Mouse (Mus musculus) adrenal gland, postnatal 25 days (tissue): ENCODE measurements around the gene Serpina16. TPM values are rescaled to one million over a fixed set of nuclear protein-coding genes. Genes with fewer than 3 reads are reported as not detected.
"Not testable (repeated sequence)": the region's sequence is repeated elsewhere in the genome, so short reads cannot be mapped to it uniquely, and the experiment has no call there.

ENCODE experiments used
- DNase-seq: peaks from one replicate; pipeline ENCODE4 v3.0.0; 2021; ENCODE audit warnings: mixed read lengths
- long read RNA-seq: library from polyadenylated mRNA; stranded (forward); transcript quantifications from one replicate; pipeline ENCODE4 v2.0.0, GENCODE M21; 2021
- total RNA-seq: library from RNA; stranded (reverse); gene quantifications from 2 replicates; pipeline ENCODE4 v1.2.3, GENCODE M21; 2021

Gene Serpina16
- not detected in 2 replicates for total RNA-seq
- long read RNA-seq = 0 reads

DNA sequence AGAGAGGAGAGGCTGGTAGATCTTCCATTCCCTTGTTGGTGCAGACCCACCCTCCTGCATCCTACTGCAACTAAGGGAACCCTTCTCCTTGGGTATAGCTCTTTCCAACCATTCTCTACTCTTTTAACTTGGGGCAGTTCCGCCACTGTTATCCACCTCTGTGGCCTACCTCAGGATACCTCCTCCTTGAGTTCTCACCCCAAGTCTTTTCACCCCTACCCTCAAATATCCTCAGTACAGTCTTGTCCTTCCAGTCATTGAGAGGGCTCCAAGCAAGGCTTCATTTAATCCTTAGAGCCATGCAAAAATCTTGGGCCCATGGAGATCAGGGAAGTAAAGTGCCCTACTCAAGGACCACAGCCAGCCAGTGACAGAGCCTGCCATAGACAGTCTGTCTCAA lies at the start of gene Serpina16:
TSS of gene Serpina16 (minus strand) at position 101 of the 400 bp plus-strand sequence.
- no peak for DNase-seq

DNA sequence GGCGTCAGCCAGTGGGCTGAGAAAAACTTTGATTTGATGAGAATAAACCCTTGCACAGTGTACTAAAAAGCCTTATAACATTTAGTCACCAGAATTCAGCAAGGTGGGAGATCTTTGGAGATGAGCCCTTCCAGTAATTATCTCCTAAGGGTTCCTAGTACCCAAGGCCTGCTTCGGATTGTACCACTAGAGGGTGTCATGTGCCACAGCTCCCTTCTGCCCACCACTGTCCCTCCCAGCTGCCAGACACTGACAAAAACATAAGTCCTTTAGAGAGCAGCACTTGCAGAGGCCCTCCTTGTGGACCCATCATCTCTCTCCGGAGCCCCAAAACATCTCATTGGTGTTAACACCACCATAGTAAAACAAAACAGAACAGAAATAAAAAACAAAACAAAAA lies 35.6 kb upstream of the Serpina16 start:
- DNase-seq = peak; percentile 46

DNA sequence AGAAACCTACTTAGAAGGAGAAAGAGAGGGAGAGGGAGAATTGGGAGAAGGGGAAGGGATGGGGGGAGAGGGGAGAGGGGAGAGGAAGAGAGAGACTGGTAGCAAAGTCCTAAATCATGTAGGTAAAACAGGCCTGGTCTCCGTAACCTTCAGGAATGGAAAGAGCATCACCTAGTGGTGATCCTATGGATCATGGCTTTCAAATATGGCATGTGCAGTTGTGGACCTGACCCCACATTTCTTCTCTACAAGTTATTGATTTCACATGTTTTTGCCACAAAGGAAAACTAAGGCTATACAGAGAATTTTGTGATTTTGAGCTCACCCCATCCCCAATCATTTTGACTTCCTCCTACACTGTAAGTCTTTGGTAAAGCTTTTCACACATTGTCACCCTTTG lies 34.5 kb upstream of the Serpina16 start:
- DNase-seq = no peak

DNA sequence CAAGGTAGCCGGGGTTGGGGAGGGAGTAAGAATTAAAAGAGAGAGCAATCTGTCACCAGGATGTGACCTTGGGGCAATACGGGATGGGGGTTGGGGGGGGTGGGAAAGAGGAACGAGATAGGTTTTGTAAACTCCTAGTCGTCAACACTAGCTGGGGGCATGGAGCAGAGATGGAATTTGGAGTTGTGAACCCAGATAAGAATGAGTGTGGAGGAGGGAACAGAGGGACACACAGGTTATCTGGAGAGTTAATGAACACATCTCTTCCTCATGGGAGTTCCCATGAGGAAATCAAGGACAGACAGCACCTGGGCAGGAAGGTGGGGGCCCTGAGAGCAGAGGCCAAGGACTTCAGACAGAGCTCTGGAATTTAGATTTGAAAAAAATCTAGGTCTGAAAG lies 30.2 kb upstream of the Serpina16 start:
- DNase-seq = no peak

DNA sequence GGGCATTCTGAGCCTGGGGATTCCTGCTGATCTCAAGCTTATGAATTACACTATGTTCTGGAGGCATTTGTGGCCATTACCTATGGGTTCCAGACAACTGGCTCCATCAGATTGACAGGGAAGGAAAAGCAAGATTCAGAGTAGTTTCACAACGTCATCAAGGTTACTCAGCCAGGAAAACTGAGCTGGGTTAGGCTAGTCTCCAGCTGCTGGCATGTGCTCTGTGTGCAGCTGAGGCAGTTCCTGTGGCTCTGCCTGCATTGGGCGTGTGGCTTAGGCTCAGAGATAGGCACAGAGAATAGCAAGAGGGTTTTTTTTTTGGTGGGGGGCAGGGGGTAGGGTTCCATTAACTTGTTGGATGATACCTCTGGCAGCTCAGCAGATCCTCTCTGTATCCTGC lies 29.6 kb upstream of the Serpina16 start:
- DNase-seq = peak; percentile 15

DNA sequence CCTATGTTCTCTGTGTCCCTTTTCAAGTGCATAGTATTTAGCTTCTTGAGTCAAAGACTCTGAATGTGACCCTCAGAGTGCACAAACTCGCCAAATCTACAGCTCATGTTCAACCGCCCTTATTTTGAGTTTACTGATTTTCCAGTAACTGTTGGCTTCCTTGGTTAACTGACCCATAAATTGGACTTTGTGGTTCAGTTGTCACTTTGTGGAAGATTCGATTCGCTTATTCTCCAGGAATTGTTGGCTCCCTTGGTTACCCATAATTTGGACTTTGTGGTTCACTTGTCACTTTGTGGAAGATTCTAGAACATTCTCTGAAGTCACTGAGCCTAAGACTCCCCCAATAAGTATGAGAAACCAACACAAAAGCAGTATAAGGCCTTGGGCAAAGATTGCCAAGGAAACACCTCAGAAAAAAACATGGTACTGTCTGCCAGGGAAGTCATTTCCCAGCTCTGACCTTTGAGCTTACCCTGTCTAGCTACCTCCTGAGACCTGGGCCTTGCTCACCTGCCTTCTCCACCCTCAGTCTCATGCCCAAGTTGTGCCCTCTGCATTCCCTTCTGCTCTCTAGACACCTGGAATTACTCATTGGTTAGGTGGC lies 24.3 kb upstream of the Serpina16 start:
- DNase-seq = no peak

DNA sequence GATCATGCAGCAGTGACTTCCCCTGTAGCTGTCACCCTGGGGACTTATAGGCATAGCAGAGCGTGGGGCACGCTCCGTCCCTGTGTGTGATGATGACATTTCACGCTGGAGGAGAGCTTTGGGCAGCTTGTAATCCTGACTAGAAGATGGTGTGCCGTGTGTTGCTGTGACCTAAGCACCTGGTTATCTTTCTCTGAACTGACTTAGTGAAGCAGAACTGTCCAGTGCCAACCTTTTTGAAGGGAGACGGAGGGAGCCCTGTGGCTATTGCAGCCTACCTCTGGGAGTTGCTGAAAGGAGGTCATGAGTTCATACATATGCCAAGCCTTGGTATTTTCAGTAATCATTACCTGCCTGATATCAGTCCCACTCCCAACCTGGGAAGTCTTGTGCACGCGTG lies 19.5 kb upstream of the Serpina16 start, which contains the start of gene Serpina1f:
TSS of gene Serpina1f (minus strand) at position 101 of the 400 bp plus-strand sequence.
- DNase-seq = no peak

DNA sequence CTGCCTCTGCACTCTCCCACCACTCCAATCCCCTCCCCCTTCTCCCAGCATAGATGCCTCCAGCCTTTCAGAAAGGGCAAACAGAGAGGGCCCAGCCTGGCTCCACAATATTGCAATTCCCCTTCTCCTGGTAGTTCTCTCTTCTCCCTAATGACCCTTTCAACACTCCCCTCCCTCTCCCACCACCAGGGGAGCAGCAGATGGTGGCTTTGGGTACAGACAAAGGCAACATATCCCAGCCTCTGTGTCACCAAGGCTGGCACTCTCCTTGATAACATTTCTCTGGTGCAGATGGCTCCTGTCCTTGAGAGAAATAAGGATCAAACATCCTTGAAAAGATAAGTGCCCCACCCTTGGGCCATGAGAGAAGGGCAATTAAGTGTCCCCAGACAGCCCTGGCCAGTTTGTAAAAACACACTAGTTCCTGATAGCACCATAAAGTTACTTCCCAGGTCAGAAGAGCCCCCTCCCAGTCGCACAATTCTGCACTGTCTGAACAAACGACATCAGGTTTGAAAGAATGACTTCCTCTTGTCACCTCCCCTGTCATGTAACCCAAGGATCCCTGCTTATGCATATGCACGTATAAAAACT lies 12.4 kb upstream of the Serpina16 start:
- DNase-seq = no peak

DNA sequence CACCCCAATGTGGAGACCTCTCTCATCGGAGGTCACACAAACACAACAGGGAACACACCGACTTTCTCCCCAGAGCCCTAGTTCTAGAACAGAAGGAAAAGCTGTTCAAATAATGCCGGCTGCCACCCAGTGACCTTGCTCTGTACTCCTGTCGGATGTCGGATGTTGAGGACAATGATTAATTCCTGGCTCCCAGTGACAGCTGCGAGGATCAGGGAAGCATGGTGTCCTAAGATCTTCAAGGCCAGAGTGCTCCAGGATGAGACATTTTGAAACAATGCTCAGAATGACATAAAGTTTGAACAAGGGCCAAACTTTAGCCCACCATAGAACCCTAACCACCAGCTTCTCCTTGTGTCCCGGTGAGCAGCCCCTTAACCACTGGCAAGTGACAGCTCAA lies 11.1 kb upstream of the Serpina16 start:
- DNase-seq = peak; percentile 31

DNA sequence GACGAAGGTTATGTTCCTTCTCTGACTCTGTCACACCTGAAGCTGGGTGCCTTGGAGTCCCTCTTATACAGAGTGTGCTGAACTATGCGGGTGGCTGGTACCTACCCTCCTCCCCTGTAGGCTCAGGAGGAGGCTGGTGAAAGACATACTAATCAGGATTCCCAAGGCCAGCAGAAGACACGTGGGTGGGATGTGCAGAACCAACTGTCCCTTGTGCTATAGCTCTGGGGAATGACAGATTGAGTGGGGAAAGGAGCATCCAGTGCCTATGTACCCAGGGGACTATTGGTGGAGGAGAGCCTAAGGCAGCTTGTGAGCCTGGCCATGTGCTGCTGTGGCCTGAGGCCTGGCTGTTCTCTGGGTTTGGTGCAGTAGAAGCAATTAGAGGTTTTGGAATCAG lies 10.1 kb upstream of the Serpina16 start:
- DNase-seq = no peak

DNA sequence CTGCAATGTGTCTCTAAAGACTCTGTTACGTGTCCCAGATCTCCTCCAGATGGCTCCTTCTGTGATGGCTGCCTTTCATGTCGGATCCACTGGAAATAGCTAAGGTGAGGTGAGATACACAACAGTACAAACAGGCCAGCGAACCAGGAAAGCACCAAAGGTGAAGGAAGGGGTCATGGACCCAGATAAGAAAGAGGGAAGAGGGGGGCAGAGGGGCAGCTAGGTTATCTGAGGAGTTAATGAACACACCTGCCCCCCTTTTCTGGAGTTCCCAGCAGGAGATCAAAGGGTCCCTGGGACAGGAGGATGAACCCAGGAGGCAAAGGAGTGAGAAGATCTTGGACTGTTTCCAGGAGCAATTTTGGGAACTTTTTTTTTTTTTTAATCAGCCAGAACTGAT lies 9.4 kb upstream of the Serpina16 start:
- DNase-seq = no peak

DNA sequence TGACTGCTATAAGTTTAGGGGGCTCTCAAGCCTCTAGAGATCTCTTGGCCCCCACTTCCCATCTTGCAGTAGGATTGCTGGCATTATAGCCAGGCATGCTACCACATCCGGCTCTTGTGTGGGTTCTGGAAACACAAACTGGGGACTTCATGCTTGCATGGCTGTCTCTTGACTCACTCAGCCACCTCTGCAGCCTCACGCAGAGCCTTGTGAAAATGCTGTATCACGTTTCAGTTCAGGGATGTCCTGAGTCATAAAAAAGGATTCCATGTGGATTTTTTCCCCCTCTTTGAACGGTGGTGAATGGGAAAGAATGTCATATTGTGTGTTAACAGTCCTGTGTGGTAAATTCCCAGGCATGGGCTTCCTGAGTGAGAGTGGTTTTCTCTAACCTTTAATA lies 7.8 kb upstream of the Serpina16 start:
- no peak for DNase-seq

DNA sequence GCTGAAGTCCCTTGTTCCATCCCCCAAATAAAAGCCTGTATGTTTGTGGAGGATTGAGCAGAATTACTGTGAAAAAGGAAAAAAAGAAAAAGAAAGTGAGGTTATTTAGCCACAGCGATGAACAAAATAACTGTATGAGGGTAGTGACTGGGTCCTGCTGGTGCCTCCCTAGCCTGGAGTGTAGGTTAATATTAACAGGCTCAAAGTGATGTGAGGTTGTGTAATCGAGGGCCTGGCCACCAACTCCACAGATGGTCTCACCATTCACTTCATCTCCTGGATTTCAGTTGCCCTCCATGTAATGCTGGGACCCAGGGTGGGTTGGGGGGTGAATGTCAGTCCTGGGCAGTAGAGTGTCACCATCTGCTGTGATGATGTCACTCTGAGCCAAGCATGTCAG lies 5.8 kb upstream of the Serpina16 start:
- DNase-seq = no peak

DNA sequence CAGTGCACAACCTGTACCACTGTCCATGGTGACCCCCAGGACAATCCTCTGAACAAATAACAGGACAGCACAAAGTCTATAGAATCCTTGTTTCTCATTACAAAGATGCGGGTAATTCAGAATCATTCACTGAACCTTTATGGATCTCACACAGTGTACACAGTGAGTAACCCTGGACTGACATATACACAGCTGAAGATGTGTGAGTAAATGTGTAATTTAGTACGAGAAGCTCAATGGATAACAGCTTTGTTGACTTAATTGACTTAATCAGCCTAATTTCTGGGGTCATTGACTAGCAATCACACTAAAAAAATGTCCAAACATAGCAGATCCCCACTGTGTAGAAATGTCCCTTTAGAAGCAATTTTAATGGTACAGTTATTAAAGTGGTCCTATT lies 5.2 kb upstream of the Serpina16 start:
- no peak for DNase-seq

DNA sequence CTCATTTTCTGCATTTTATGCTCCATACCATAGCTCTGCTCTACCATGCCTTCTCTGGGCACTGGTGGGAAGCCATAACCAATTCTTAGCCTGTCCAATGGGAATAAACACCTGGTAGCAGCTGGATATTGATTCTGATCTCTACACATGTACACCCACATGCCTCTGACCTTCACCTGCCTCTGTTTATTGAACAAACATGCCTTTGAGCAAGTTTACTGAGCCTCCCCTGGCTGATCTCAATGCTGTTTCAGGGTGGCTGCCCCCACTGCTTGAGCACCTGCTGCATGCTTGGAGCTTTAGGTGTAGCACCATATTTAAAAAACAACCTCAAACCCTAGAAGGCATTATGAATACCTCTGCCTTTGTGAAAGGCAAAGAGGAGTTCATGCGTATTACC lies 3.9 kb upstream of the Serpina16 start:
- DNase-seq = not testable (repeated sequence)

DNA sequence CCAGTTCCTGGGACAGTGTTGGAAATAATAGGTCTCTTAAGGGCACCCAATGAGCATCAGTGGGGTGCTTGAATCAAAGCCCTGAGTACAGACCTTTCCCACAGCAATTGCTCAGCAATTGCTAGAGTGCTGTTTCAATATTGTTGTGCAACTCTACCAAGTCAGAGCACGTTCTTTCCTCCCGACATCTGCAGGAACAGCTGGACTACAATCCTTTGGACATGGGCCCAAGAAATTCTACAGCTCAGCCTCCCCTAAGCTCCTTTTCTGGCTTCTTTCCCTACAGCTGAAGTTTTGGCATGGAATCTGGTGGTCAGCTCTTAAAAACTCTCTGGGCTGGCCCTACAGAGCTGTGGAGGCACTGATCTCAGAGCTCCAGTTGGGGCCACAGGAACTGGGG lies 2.8 kb downstream of the Serpina16 start:
- DNase-seq = no peak

DNA sequence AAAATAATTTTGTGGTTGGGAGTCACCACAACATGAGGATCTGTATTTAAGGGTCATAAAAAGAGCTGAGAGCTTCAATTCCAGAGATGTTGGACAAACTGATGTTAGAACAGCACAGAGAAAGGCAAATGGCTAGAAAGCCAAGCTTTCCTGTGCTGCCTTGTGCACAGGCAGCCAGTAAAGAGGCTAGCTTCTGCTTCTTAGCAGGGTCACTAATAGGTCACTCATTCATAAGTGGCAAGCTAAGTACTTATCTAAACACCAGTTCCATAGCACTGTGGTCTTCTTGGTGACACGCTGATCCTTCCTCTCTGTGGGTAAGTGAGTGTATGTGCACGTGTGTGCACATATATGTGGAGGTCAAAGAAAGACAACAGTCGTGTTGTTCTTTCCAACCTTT lies 4.5 kb downstream of the Serpina16 start:
- no peak for DNase-seq

DNA sequence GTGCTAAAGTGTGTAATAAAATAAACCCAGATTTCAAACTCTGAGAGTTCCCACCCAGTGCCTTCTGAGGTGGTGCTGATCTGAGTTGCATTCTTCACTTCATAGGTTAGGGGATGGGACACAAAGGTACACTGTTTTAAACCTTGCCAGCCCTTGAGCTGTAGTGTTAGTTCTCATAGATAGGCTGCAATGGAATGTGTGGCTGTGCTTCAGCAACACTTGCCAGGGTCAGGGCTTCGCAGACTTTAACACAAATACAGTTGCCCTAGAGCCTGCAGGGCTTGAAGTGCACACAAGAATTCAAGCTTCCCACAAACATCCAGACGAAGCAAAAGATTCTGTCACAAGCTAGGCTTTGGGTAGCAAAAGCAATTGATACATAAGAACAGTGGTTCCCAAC lies 5.0 kb downstream of the Serpina16 start:
- no peak for DNase-seq

DNA sequence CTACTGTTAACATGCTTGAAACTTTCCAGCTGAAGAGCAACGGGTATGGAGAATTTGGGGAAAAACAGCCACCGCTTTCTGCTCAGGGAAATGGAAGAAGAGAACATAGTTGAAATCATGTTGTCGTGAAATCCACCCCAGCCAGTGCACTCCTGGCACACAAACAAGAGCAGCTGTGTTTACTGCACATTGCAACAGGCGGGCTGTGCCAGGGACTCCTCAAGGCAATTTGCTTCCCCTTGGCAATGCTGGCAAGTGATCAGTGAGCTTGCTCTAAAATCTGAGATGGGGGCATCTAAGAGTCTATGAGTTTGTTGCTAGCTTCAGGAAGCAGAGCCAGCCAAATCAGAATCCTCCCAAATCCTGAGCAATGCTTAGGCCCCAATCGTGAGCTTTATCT lies 5.6 kb downstream of the Serpina16 start:
- DNase-seq = no peak

DNA sequence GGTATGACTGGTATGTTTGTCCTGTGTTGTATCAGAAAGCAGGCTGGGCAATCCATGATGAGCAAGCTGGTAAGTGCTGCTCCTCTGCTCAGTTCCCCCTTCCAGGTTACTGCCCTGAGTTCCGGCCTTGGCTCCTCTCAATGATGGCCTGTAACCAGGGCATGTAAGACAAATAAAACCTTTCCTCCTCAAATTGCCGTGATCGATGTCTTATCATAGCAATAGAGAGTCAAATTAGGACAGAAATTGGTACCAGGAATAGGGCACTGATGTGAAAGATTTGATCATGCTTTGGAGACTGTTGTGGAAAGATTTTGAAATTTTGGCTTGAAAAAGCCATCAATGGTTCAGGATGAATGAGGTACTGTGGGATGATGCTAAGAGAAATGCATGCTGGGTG lies 10.7 kb downstream of the Serpina16 start:
- DNase-seq = no peak

DNA sequence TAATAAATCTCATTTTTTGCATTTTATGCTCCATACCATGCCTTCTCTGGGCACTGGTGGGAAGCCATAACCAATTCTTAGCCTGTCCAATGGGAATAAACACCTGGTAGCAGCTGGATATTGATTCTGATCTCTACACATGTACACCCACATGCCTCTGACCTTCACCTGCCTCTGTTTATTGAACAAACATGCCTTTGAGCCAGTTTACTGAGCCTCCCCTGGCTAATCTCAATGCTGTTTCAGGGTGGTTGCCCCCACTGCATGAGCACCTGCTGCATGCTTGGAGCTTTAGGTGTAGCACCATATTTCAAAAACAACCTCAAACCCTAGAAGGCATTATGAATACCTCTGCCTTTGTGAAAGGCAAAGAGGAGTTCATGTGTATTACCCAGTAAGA lies 13.9 kb downstream of the Serpina16 start:
- not testable (repeated sequence) for DNase-seq

DNA sequence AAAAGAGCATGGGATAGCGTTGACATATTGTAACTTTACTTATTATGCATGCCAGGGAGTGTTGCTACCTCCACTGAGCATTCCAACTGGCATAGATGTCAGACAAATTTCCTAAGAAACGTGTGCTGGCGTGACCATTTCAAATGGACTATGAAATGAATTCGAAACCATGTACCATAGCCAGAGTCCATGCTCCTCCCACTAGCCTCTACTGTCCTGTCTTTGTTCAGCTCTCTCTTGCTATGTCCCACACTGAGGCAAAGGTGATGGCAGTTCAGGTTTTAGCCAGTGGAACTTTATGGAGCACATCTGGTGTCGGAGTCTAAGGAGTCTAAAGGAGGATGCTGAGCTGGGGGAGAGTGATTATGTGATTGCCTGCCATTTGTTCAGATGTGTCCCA lies 15.9 kb downstream of the Serpina16 start:
- no peak for DNase-seq

DNA sequence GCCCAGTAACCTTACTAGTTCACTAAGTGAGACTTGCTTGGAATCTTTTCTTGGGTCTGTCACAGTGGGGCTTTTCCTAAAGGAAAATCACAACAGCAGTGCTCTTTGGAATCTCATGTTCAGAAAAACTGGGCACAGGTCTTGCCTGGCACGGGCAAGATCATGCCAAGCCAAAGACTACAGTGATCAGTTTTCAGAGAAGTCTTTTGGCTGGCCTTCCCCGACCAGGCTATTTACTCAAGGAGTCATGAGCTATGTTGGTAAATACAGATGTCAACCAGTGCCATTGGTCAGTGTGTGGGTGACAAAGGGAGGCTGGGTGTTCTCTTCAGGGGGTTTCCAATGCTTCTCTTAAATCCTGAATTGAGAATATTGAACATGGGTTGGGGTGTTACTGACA lies 16.8 kb downstream of the Serpina16 start:
- no peak for DNase-seq

DNA sequence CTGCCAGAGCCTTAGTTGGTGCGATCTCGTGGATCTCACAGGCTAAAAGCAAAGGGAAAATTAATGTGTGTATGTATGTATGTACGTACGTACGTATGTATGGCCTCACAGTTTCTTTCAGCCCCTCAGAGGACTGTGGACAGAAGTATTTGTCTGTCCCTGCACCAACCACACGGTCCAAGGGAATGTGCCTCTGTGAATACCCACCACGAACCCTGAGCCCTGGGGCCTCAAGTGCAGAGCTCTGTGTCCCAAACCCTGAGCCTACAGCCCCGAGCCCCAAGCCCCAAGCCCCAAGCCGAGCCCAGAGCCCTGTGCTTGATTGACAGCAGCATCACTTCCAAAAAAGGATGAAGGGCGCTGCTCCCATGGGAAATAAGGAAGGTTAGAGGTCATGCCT lies 17.9 kb downstream of the Serpina16 start:
- DNase-seq = no peak
